Mouse (Mus musculus) kidney, postnatal 0 days (tissue): Measurements from ENCODE around the gene B4galnt3. TPM values are rescaled to one million over a fixed set of nuclear protein-coding genes. Genes with fewer than 3 reads are reported as not detected.

ENCODE experiments used
- ATAC-seq: fragments of 200-750 bp; cut with Nextera tagmentation; replicated peaks from 2 replicates; pipeline ENCODE4 v1.8.0; 2017; ENCODE audit warnings: low read depth, moderate number of reproducible peaks, moderate TSS enrichment, moderate library complexity; ENCODE audit not compliant: low FRiP score
- DNase-seq: peaks from one replicate; pipeline ENCODE4 v3.0.0-alpha.2; 2016; ENCODE audit warnings: low spot score
- H3K27ac ChIP-seq: fragments of 300-500 bp; sonication (generic); 2 replicates; pipeline ENCODE4 v1.5.1; 2014; ENCODE audit warnings: mild to moderate bottlenecking
- H3K27me3 ChIP-seq: fragments of 300-500 bp; sonication (generic); 2 replicates; pipeline ENCODE4 v1.6.1; 2014; ENCODE audit warnings: low read length, mixed read lengths; ENCODE audit not compliant: insufficient read depth
- H3K36me3 ChIP-seq: fragments of 300-500 bp; sonication (generic); 2 replicates; pipeline ENCODE4 v1.6.1; 2014; ENCODE audit warnings: low read length, mixed read lengths; ENCODE audit not compliant: insufficient read depth
- H3K4me1 ChIP-seq: fragments of 300-500 bp; sonication (generic); replicated peaks from 2 replicates; pipeline ENCODE4 v1.6.1; 2014; ENCODE audit warnings: antibody characterized with exemption, low read length, mixed read lengths; ENCODE audit not compliant: insufficient read depth
- H3K4me2 ChIP-seq: fragments of 300-500 bp; sonication (generic); 2 replicates; pipeline ENCODE4 v1.6.1; 2014; ENCODE audit warnings: mild to moderate bottlenecking, low read length, moderate library complexity, mixed read lengths
- H3K4me3 ChIP-seq: fragments of 300-500 bp; sonication (generic); replicated peaks from 2 replicates; pipeline ENCODE4 v1.5.1; 2014; ENCODE audit warnings: low read depth, low read length
- H3K9ac ChIP-seq: fragments of 300-500 bp; sonication (generic); 2 replicates; pipeline ENCODE4 v1.6.1; 2014; ENCODE audit warnings: low read depth, low read length
- H3K9me3 ChIP-seq: fragments of 300-500 bp; sonication (generic); replicated peaks from 2 replicates; pipeline ENCODE4 v1.6.1; 2016; ENCODE audit warnings: low read length, inconsistent platforms, mixed read lengths
- CTCF ChIP-seq: IDR thresholded peaks from 2 replicates; pipeline ENCODE4 v1.5.1; 2016; ENCODE audit warnings: antibody characterized with exemption, low read depth, mild to moderate bottlenecking, moderate library complexity
- WGBS: fragments of 180-500 bp; shearing (Covaris S2); extraction: QIAGEN DNeasy Blood & Tissue Kit; methylation state at CpG from one replicate; pipeline ENCODE4 v1.1.7; 2014; 5-methylcytosine and 5-hydroxymethylcytosine counted together
- polyA plus RNA-seq: library from polyadenylated mRNA; unstranded; fragments of >200 nt; fragmentation: Nextera tagmentation; extraction: Ambion mirVana; gene quantifications from 2 replicates; pipeline ENCODE4 v1.2.1, GENCODE M21; 2015

Gene B4galnt3
- polyA plus RNA-seq, 1 experiment from 2014 or later: 2.5 TPM

DNA sequence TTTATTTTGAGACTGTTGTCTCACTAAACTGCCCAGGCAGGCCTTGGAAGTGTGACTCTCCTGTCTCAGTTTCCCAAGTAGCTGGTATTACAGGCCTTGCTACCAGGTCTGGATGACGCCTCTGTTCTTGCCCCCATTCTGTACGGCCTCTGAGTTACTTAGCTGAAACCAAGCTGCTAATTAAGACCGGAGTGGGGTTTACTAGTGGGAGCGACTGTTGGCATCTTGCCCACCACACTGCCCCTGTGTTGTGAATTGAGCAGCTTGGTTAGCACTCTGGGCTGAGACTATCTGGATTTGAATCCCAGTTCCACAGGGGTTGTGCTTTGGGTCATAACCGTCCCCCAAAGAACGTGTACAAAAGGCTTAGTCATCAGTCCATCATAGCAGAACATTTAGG, 136.9 kb downstream of the B4galnt3 start:
- Histone ChIP-seq H3K4me3 (no peak overlapping the region), H3K27ac (no peak overlapping the region), H3K4me1 (0 out of 2 replicates have a peak, but pooled peaks cover 8% of the 10 kb centered on the region), H3K9ac (no peak overlapping the region), H3K27me3 (no peaks in the 10 kb centered on the region), H3K36me3 (no peaks in the 10 kb centered on the region), H3K9me3 (no peaks in the 10 kb centered on the region), H3K4me2 (no peak overlapping the region)
- ATAC-seq: no peak
- TF ChIP-seq CTCF: no peak
- 65% methylated on average over 6 of the region's 6 CpGs for WGBS
- no peak for DNase-seq

GRCm38 (mm10) chr6:120155510-120155909, 138.8 kb downstream of the B4galnt3 start:
- Histone ChIP-seq H3K9ac (no peak overlapping the region), H3K4me2 (no peak overlapping the region), H3K36me3 (no peaks in the 10 kb centered on the region), H3K9me3 (no peaks in the 10 kb centered on the region), H3K4me1 (0 out of 2 replicates have a peak, but pooled peaks cover 8% of the 10 kb centered on the region), H3K27me3 (no peaks in the 10 kb centered on the region), H3K27ac (no peak overlapping the region), H3K4me3 (no peak overlapping the region)
- no peak for ATAC-seq
- WGBS: 83% methylated on average over 4 of the region's 4 CpGs
- DNase-seq: no peak
- no peak for TF ChIP-seq CTCF

DNA sequence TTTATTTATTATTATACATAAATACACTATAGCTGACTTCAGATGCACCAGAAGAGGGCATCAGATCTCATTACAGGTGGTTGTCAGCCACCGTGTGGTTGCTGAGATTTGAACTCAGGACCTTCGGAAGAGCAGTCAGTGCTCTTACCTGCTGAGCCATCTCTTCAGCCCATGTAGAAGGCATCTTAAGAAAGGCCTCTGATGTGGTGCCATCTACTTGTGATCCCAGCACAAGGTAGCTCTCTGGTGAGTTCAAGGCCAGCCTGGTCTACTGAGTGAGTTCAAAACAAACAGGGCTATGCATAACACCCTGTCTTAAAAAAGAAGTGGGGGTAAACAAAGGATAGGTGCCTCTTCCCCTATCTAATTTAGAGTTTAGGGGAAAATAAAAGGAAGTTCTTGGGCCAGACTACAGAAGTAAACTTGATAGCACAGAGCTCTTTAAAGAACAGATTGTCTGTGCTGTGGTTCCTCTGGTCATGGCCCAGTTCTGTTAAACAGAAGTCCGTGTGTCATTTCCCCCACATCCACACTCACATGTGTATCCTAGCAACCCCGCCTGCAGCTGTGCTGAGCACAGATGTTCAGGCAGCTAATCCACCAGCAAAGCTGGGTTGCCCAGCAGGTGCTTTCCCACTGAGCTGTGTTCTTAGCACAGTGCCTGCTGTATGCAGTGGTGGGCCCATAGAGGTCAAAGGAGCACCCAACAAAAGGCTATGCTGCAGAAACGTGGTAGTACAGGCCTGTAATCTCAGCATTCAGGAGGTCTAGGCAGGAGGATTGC, 139.6 kb downstream of the B4galnt3 start:
- Histone ChIP-seq H3K4me1 (0 out of 2 replicates have a peak, but pooled peaks cover 8% of the 10 kb centered on the region), H3K27me3 (no peaks in the 10 kb centered on the region), H3K36me3 (no peaks in the 10 kb centered on the region), H3K9me3 (no peaks in the 10 kb centered on the region), H3K4me3 (no peak overlapping the region), H3K27ac (no peak overlapping the region), H3K9ac (no peak overlapping the region), H3K4me2 (no peak overlapping the region)
- no peak for TF ChIP-seq CTCF
- ATAC-seq: no peak
- 72% methylated on average over 5 of the region's 5 CpGs for WGBS
- DNase-seq: no peak

Other genes starting within 250 kb of the B4galnt3 start
- gene Ninj2, start 201.2 kb downstream of the B4galnt3 start, polyA plus RNA-seq: not detected in 2 replicates
- gene D330020A13Rik, start 195 bp downstream of the B4galnt3 start, polyA plus RNA-seq: 0.32 and 1.1 TPM in 2 replicates
- gene Kdm5a, start 69.6 kb upstream of the B4galnt3 start, polyA plus RNA-seq: 34.3 and 36.3 TPM in 2 replicates
- gene Ccdc77, start 69.8 kb upstream of the B4galnt3 start, polyA plus RNA-seq: 16.9 and 17.5 TPM in 2 replicates
- 3.8 and 5.2 TPM in 2 replicates for gene Il17ra, start 168.7 kb upstream of the B4galnt3 start, polyA plus RNA-seq
- 0.12 and 0.13 TPM in 2 replicates for gene Tmem121b, start 199.2 kb upstream of the B4galnt3 start, polyA plus RNA-seq
- gene Hdhd5, start 236.8 kb upstream of the B4galnt3 start, polyA plus RNA-seq: 15.9 and 17.9 TPM in 2 replicates